Mouse (Mus musculus): ENCODE results near the gene Tor1aip2.

Gene Tor1aip2

DNA sequence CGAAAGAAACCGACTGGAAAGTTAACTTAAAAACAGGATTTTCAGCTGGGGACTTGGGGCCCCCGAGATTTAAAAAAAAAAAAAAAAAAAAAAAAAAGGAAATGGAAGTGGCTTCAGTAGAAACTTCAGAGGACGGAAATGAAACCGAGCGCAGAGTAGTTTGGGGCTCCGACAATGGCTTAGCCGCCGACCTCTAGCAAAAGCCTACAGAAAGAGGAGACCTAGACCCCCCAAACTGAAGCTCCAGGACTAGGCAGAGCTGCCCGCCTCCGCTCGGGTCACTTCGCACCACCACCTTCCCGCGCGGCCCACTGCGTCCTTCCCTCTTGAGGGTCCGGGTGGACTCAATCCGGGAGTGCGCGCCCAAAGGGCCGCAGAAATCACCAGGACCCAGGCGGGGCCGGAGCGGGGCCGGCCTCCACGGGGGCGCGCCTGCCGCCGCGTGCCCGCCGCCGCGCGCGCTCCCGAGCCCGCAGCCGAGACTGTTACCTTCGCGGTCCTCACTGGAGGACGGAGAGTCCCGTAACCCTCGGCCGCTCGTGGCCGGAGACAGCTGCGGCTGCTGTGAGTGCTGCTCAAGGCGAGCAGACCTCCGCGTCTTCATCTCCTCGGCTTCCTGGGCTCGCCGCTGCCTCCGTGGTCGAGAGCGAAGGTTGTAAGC, at the start of gene Tor1aip2:
TSS of gene Tor1aip2 (plus strand) at position 135 of the 661 bp plus-strand sequence.
- DNase-seq = no peak

DNA sequence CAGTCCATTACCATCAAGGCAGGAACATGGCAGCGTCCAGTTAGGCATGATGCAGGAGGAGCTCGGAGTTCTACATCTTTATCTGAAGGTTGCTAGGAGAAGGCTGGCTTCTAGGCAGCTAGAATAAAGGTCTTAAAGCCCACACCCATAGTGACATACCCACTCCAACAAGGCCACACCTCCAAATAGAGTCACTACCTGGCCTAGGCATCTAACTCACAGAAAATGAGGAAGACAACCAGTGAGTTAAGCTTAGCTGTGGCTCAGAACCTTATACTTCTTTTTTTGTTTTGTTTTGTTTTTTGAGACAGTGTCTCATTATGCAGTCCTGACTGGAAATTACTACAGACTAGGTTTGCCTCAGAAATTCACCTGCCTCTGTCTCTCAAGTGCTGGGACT, 47.6 kb upstream of the Tor1aip2 start:
- no peak for DNase-seq

DNA sequence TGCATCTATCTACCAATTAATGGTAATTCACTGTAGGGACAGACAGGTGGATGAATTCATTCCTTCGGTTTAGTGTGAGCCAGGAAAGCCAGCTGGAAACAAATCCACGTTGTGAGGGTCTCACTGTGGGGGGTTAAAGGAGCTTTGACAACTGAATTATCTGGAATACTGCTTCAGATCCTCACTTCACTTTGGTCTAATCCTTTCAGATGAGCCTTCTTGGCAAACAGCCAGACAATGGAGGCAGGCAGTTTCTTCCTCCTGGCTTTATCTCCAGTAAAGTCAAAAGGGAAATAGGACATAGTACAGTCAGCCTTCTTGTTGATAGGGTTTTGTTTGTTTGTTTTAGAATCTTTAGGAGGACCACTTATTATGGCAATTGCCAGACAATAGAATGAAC, 45.8 kb upstream of the Tor1aip2 start:
- DNase-seq = no peak

DNA sequence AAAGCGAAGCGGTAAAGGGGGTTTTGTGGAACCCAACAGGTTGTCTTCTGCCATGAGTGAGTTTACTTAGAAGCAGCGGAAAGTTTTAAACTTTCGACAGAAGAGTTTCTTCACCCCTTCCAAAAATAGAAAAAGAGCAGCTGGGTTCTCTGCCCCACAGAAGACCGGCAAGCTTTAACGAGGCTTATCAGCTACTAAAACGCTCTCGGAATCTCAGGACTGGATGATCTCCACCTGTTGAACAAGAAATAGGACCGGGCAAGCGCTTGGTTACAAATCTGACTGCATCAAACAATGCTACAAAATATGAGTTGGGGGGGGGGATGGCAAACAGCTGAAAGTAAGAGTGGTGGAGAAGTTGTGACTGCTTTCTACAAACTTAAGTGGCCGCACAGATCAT, 44.8 kb upstream of the Tor1aip2 start:
- no peak for DNase-seq

DNA sequence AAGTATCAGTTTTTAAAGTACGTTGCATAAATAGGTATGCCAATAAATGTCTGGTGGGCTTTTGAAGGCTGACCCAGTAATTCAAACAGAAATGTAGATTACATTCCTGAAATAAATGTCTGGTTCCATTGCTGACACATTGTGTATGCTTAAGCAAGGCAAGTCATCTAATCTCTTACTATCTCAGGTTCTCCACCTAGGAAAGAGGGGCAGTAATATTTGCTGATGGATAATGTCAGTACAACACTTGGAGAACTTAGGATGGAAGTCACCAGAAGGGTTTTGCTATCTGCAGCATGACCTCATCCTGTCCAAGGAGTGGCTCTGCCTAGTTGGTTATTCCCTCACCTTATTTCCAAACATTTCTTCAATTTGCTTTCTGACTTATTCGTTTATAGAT, 40.7 kb upstream of the Tor1aip2 start:
- no peak for DNase-seq

DNA sequence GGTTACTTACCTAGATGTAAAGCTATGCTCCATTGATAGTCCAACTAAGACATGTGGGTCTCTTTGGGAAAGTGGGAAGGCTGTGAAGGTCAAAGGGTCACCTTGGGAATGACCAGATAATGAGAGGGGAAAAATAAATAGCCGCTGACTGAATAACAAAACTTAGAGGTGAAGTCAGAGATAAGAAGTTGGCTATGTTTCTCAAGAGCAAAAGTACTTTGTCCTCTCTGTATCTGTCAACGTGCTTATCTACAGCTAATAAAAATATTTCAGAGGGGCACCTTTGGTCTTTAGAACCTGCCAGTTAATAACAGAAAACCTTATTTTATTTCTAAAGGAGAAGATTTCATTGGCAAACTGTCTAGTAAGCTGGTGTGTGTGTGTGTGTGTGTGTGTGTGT, 39.6 kb upstream of the Tor1aip2 start:
- no peak for DNase-seq

DNA sequence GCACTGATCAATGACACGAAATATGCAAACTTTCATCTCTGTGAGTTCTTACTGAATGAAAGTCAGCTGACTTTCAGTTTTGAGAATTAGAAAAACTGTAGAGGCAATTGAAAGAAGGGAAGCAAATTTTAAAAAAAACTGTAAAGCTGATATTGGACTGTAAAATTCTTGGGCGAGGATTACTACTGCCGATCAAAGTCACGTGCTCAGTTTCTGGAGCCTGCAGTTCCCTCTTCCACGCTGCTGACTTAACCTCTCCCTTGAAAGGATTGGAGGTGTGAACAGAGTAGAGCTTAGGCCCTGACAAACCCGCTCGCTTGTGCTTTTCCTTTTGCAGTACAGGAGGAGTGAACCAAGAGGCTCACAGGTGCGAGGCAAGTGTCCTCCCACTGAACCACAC, 32.8 kb upstream of the Tor1aip2 start:
- no peak for DNase-seq

DNA sequence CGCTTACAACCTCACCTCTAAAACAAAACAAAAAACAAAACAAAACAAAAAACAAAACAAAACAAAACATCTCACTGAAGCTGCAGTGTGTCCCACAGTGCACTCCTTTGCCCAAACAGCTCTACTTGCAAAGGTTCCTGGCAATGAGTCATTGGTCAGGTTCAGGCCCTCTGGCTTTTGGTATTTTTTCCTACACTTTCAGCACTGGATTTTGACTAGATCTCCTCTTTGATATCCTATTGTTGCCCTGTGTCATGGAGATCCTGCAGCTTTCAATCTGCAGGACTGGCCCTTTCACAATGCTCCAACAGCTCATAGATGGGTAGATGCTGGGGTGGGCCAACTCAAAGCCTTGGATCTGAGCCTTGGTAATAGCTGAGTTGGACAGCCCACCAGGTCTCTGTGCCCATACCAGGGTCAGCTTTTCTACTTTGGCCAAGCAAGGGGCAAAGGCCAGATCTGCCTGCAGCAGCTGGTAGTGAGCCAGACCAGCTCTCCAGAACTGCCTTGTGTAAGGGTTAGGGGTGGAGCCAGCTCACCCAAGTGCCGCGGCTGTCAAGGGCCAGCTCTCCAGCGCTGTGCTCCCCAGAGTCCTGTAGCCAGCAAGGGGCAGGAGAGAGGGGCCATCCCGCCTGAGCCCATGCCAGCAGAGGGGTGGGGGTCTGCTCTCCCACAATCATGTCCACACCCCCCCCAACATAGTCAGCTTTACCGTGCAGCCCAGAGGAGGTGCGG, 31.8 kb upstream of the Tor1aip2 start:
- no peak for DNase-seq

DNA sequence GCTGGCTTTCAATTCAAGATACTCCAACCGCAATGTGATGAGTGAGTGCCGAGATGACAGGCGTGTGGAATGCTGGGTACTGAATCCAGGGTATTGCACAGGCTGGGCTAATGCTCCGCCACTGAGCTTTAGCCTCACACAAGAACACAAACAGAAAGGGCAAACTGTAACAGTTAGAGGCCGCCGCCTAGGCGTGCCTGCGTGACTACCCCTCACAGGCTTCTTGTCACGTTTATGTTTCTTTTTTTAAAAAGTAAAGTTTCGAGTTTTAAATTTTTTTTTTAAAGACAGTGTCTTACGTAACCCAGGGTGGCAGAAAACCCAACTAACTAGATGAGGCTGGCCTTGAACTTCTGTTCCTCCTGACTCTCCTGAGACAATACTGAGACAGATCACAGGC, 29.3 kb upstream of the Tor1aip2 start:
- DNase-seq = no peak

DNA sequence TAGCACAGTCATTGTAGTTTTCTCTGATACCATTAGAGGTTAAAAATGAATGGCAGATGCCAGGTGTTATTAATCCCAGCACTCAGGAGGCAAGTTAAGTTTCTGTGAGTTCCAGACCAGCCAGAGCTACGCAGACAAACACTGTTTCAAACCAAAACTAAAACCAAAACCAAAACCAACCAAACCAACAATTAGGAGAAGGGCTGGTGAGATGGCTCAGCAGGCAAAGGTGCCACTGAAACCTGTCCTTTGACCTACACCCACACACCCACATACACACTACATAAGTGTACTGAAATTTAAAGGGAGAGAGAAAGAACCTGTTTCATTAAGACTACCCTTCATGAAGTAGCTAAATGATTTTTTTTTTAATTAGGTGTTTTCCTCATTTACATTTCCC, 26.2 kb upstream of the Tor1aip2 start:
- DNase-seq = no peak

DNA sequence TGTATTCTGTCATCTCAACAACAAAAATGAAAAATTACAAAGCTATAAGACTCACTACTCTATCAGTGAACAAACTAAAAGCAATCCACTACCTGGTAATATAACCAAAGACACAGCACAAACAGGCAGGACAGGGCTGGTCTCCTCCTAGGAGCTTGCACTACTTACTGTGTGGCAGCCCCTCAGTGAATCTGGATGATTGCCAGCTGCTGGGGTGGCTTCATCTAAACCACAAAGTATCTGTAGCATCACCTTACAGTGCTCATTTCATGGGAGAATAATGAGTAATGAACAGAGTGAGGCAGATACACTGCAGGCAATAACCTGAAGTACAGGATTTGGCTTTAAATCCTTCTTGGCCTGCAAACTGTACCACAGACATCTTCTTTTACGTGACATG, 15.4 kb upstream of the Tor1aip2 start:
- no peak for DNase-seq

DNA sequence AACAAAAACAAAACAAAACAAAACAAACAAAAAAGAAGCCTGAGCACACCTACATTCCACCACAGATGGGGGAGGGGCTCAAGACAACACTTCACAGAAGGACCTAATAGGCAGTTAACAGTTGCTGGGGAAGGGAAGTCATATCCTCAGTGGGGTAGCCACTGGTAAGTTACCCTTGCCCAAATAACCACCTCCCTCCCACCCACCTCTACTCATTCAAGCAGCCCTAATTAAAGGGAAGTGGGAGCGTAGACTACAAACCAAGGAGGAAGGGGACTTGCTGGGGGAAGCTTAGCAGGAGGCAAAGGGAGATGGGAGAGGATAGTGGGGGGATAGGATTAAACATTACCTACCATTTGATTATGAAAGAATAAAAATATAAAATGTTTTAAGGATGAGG, 14.8 kb upstream of the Tor1aip2 start:
- no peak for DNase-seq

DNA sequence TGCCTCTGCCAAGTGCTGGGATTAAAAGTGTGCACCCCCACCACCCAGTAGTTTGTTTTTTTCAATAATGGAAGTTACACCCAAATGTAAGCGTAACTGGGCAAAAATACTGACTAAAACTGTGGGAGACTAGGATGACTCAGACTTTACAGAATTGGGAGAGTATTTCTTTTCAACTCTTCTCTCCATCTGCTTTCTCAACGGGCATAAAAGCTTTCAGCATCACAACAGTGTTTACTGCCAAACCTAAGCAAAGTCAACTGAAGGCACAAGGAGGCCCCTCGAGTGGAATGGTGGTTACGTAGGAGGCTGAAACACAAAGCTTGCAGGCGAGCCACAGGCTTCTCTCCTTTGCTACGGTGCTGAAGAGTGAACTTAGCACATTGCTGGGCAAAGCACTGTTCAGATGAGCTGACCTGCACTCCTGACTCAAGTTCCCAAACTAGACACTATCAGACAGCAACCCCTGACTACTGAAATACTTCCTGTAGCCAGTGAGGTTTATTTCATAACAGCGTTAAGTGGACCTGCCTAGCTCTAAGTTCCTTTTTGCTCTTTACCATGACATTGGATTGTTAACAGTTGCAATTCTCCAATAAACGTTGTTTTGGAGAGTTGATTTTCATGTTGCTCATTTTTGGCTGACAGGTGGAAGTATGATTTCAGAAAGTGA, 10.2 kb upstream of the Tor1aip2 start:
- DNase-seq = no peak

DNA sequence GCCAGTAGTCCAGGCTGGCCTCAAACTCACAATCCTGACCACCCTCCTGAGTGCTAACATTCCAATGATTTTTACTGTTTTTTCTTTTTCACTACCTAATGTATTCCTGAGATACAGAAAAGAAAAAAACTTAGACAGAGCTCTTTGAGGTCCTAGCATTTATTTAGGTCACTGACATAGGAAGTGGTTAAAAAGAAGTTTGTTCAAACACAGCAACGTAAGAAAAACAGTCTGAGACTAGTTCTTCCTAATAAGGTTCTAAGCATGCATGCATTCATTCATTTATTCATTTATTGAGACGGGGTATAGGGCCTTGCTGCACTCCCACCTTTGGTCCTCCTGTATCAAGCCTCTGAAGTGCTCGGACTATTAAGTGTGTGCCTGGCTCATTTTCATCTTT, 7.4 kb upstream of the Tor1aip2 start:
- no peak for DNase-seq

DNA sequence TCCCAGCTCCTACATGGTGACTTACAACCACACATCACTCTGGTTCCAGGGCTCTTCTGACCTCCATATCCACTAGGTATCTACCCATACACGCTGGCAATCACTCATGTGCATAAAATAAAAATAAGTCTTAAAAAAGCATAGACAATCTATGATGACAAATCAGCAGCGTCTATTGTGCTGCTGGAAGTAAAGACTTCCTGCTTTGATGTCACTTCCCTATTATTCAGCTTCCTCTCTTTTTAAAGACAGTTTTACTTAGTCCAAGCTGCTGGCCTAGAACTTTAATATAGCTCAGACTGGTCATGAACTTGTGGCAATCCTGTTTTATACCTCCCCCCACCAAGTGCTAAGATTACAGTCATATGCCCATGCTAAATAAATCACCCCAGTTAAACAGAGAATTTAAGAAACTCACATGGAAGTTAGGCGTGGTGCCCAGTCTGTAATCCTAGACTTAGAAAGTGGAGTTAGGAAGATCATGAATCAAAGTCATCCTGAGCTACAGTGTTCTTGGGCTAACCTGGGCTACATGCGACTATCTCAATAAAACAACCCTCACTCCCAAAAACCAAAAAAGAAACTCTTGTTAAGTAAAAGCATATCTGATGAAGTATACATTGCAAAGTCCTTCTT, 6.7 kb upstream of the Tor1aip2 start:
- DNase-seq = peak in 1 of 2 experiments; percentile 14

DNA sequence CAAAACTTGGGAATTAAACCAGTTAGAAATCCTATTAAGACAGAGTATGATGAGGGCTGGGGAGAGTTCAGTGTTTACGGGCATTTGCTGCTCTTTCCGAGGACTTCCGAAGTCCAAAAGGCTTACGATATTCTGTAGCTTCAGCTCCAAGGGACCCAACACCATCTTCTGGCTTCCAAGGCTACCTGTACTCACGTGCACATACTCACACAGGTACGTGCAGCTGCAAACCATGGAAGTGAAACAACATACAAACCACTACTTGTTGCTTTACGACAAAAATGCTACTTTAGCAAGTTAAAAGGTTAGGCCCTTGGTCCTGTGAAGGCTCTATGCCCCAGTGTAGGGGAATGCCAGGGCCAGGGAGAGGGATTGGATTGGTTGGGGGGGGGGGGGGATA, 1.3 kb upstream of the Tor1aip2 start:
- DNase-seq = no peak

DNA sequence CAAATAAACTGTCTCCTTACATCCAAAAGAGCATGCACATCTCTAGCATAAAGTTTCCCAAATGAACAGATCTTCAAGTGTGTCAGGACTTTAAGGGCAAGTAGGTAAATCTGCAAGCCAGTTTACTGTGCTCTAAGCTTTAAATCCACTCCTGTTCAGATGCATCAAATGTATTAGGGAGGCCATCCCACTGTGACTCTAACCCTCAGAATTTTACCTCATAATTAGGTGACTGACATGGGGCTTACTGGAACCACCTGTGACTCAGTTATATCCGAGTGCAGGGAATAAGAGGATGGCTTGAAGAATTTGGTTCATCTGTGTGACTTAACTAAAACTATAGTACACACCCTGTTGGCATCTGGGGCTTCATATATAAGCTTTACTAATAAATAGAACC, 542 bp upstream of the Tor1aip2 start:
- no peak for DNase-seq

DNA sequence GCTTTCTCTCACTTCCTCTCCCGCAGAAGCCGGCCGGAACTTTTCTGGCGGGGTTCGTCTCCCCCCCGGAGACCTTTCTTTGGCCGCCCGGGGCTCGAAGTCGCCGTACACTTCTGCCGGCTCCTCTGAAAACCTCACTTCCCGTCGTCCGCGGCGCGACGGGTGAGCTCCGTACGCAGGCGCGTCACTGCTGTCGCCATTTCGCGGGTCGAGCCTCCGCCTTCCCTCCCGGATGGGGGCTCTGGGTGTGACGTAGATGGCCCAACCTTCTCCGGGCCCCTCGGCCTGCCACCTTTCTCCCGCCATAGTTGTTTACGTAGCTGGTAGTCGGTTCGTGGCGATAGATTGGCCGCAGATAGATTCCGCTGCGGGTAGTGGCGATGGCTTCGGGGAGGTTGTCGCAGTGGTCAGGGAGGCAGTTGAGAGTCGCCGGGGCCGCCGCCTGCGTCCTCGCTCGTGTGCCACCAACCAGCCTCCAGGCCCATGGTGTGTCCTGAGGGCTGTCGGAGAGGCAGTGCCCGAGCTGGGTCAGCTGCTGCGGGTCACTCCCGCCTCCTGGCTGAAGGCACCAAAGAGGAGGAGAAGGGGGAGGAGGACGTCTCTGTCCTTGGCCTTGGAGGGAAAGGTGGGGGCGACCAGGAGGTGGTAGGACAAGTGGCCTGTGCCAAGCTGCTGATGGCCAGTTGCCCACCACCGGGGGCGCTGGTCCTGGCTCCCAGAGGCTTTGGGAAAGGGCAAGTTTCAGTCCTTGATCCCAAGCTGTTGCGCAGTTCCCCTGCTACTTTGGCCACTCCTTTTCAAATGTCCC, 931 bp downstream of the Tor1aip2 start, which contains the start of gene Tor1aip1:
TSS of gene Tor1aip1 (minus strand) at position 551 of the 808 bp plus-strand sequence.
- DNase-seq = peak; percentile 98 to 99

DNA sequence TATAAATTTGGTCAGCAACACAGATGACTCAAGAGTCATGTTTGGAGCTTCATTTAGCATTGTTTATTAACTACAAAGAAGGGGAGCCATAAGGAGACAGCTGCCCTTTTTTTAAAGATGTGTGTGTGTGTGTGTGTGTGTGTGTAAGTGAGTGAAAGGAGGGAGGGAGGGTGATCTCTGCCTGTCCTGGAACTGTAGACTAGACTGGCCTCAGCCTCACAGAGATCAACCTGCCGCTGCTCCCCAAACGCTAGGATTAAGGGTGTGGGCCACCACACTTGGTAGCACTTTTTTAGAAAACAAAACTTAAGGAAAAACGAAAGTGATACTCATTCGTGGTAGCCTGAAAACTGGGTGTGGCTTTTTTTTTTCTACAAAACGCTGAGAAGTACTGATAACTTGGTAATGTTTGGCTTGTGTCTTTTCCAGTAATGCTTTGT, 2.0 kb downstream of the Tor1aip2 start:
- DNase-seq = peak; percentile 41 to 49

DNA sequence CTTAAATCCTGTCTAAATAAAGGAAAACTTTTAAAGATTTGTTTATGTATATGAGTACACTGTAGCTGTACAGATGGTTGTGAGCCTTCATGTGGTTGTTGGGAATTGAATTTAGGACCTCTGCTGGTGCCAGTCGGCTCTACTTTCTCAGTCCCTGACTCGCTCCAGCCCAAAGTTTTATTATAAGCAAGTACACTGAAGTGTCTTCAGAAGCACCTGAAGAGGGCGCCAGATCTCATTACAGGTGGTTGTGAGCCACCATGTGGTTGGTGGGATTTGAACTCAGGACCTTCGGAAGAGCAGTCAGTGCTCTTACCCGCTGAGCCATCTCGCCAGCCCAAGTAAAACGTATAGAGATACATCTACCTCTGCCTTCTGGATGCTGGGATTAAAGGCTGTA, 4.8 kb downstream of the Tor1aip2 start:
- DNase-seq = peak; percentile 45 to 46

DNA sequence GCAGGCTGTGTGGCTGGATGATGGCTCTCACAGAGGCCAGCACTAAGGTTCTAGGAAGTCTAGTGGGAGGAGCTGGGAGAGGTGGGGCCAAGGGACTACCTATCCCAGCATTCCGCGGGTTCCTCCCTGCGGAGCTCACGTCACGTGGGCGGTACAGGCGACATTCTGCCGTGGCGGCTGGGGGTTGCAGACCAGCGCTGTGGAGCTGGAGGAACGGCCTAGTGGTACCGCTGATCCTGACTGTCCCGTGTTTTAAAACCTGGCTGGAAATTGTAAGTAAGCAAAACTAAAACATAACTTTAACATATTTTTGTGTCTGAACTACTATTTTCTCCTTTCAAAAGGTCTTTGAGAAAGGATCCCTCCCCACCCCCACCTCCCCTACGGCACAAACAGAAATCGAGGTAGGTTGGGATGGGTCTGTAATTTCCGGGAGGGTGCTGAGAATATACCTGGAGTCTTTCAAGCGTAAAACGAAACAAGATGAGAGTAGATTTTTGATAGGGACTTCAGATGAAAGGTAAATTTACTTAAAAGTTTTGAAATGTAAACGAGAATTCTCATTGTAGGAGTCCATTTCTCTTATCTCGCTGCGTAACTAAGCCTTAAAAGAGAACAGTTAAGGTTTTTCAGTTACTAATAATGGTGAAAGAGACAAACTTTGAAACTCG, 5.7 kb downstream of the Tor1aip2 start:
- DNase-seq = peak; percentile 87 to 88
